Comparison of ENCODE assay signal across 24 mouse cellular contexts in genomic region chr8:91176176-91176575, GRCm38 (mm10). TPM values are rescaled to one million over a fixed set of nuclear protein-coding genes. Genes with fewer than 3 reads are reported as not detected.
A peak's percentile ranks its signal among the peaks of the same experiment; 100 is the strongest.
DNase-seq lines count a peak whose midpoint lies in the region; ATAC-seq and TF ChIP-seq lines count a peak whose summit lies in the region.
"Had no signal": no experiment of that assay in that cellular context is flagged by ENCODE, and none has a peak within 500 bp of the region (broad histone marks: within the 10 kb centered on the region; RNA-seq: fewer than 3 reads in every experiment).

No protein-coding gene starts in this region.

- no peaks in the 10 kb centered on the region for H3K27me3 ChIP-seq in liver, postnatal 0 days (ENCODE audit: insufficient read depth, low read length)
- H3K27me3 ChIP-seq in liver, embryonic 11.5 days (replicated peaks; ENCODE audit: control insufficient read depth, insufficient read depth, low read length), result no peaks in the 10 kb centered on the region
- H3K27me3 ChIP-seq in midbrain, embryonic 14.5 days (ENCODE audit: control insufficient read depth, insufficient read depth, low read length), result no peaks in the 10 kb centered on the region
- H3K27me3 ChIP-seq: forebrain, embryonic 13.5 days; midbrain, embryonic 15.5 days; neural tube, embryonic 15.5 days had no signal

- DNase-seq in adrenal gland, adult (ENCODE audit: inconsistent age in 2 of 2, low spot score in 1 of 2), result peak; percentile 30 to 63
- no peak for DNase-seq in adrenal gland, adult 8-10 months
- DNase-seq in liver, postnatal 0 days, result no peak
- DNase-seq in liver, embryonic 11.5 days (ENCODE audit: low spot score), result no peak
- no peak for DNase-seq in embryo, embryonic 10 days (ENCODE audit: low spot score)
- no peak for DNase-seq in midbrain, embryonic 14.5 days
- no peak for DNase-seq in left cerebral cortex, postnatal 14 days (ENCODE audit: low spot score in 2 of 2)
- DNase-seq: cerebellum, adult 11-12 months; cerebellum, adult 9-11 months; gastrocnemius, postnatal 10 days; heart, adult 11 months; kidney, adult 11 months; kidney, postnatal 25 days; lung, postnatal 4 days; thymus, adult 2 months; thymus, postnatal 36 days had no signal

- intact Hi-C loops in left cerebral cortex, postnatal 14 days (cut with DNase I), result no loop called here

- H3K4me1 ChIP-seq in liver, postnatal 0 days (ENCODE audit: insufficient read depth), result no peaks in the 10 kb centered on the region
- H3K4me1 ChIP-seq in liver, embryonic 11.5 days (replicated peaks; ENCODE audit: control insufficient read depth, insufficient read depth, low read length), result no peaks in the 10 kb centered on the region
- H3K4me1 ChIP-seq in midbrain, embryonic 14.5 days (ENCODE audit: control insufficient read depth, insufficient read depth, low read length), result peaks cover 8% of the 10 kb centered on the region; the same call in 1 of the 2 replicates

- H3K36me3 ChIP-seq in liver, postnatal 0 days (replicated peaks; ENCODE audit: insufficient read depth, low read length), result no peaks in the 10 kb centered on the region
- no peaks in the 10 kb centered on the region for H3K36me3 ChIP-seq in liver, embryonic 11.5 days (ENCODE audit: control insufficient read depth, insufficient read depth, low read length)
- H3K36me3 ChIP-seq in midbrain, embryonic 14.5 days (ENCODE audit: control insufficient read depth, insufficient read depth, low read length), result no peaks in the 10 kb centered on the region
- H3K36me3 ChIP-seq: G1E; limb, embryonic 12.5 days; midbrain, embryonic 15.5 days; neural tube, embryonic 15.5 days had no signal

- no peaks in the 10 kb centered on the region for H3K9me3 ChIP-seq in liver, postnatal 0 days (ENCODE audit: low read length)
- H3K9me3 ChIP-seq in liver, embryonic 11.5 days (ENCODE audit: control insufficient read depth, low read length), result no peaks in the 10 kb centered on the region
- H3K9me3 ChIP-seq in midbrain, embryonic 14.5 days (ENCODE audit: control insufficient read depth, low read length), result no peaks in the 10 kb centered on the region
- H3K9me3 ChIP-seq: forebrain, embryonic 13.5 days; G1E; limb, embryonic 12.5 days; midbrain, embryonic 15.5 days; neural tube, embryonic 15.5 days had no signal

- TF ChIP-seq EP300 in liver, postnatal 0 days (IDR thresholded peaks at IDR 0.05; ENCODE audit: low read depth), result no peak

- H3K9ac ChIP-seq in liver, postnatal 0 days (replicated peaks), result no peak overlapping the region
- H3K9ac ChIP-seq in liver, embryonic 11.5 days (ENCODE audit: low read depth, low read length), result no peak overlapping the region
- H3K9ac ChIP-seq in midbrain, embryonic 14.5 days (replicated peaks; ENCODE audit: low read length), result no peak overlapping the region
- H3K9ac ChIP-seq: forebrain, embryonic 13.5 days; hindbrain, embryonic 14.5 days; limb, embryonic 12.5 days; midbrain, embryonic 15.5 days; neural tube, embryonic 15.5 days had no signal

- no peak overlapping the region for H3K4me3 ChIP-seq in liver, postnatal 0 days (ENCODE audit: low read depth, low read length)
- no peak overlapping the region for H3K4me3 ChIP-seq in liver, embryonic 11.5 days (ENCODE audit: low read depth, low read length)
- no peak overlapping the region for H3K4me3 ChIP-seq in midbrain, embryonic 14.5 days (replicated peaks; ENCODE audit: low read depth, low read length)
- H3K4me3 ChIP-seq: forebrain, embryonic 13.5 days; limb, embryonic 12.5 days; midbrain, embryonic 15.5 days; neural tube, embryonic 15.5 days had no signal

- WGBS in liver, postnatal 0 days (ENCODE audit: insufficient replicate concordance), result 52% methylated on average over 14 of the region's 14 CpGs
- 60% methylated on average over 14 of the region's 14 CpGs for WGBS in liver, embryonic 11.5 days
- WGBS in midbrain, embryonic 14.5 days, result 71% methylated on average over 14 of the region's 14 CpGs

- no peak overlapping the region for H3K27ac ChIP-seq in liver, postnatal 0 days (ENCODE audit: low read depth)
- no peak overlapping the region for H3K27ac ChIP-seq in liver, embryonic 11.5 days (ENCODE audit: low read depth, low read length)
- H3K27ac ChIP-seq in midbrain, embryonic 14.5 days (replicated peaks; ENCODE audit: low read depth, low read length), result no peak overlapping the region
- H3K27ac ChIP-seq: forebrain, embryonic 13.5 days; hindbrain, embryonic 14.5 days; limb, embryonic 12.5 days; midbrain, embryonic 15.5 days; neural tube, embryonic 15.5 days had no signal

- 0 out of 2 replicates have a peak, but pooled peaks have one; percentile 15 for ATAC-seq in liver, postnatal 0 days
- ATAC-seq in liver, embryonic 11.5 days (replicated peaks; ENCODE audit: low FRiP score), result no peak
- peak; percentile 75 for ATAC-seq in common myeloid progenitor, adult 5-6 weeks (replicated peaks; ENCODE audit: low read depth, poor library complexity, severe bottlenecking)
- ATAC-seq in midbrain, embryonic 14.5 days (ENCODE audit: low FRiP score, low TSS enrichment), result no peak
- ATAC-seq: forebrain, embryonic 13.5 days; midbrain, embryonic 15.5 days had no signal

- 0 out of 2 replicates have a peak overlapping the region, but pooled peaks have one; percentile 29 for H3K4me2 ChIP-seq in liver, postnatal 0 days (ENCODE audit: low read depth, low read length)
- H3K4me2 ChIP-seq in liver, embryonic 11.5 days, result no peak overlapping the region
- no peak overlapping the region for H3K4me2 ChIP-seq in midbrain, embryonic 14.5 days (ENCODE audit: low read length)
- H3K4me2 ChIP-seq: forebrain, embryonic 13.5 days; heart, embryonic 11.5 days; hindbrain, embryonic 14.5 days; limb, embryonic 12.5 days; midbrain, embryonic 15.5 days; neural tube, embryonic 15.5 days had no signal

- TF ChIP-seq CTCF in liver, postnatal 0 days (IDR thresholded peaks at IDR 0.05; ENCODE audit: low read depth), result no peak

RNA-seq across cellular contexts. Expression of gene Aktip, which starts 23.6 kb away (rescaled TPM):
- total RNA-seq in adrenal gland, adult 8-10 months (2022), result 10 to 100 TPM; 43.1 to 58.7 (median 48.4) TPM
- 7.7 and 8.1 TPM in 2 replicates for polyA plus RNA-seq in liver, postnatal 0 days (2015; fragmentation: Nextera tagmentation; extraction: Ambion mirVana)
- 19.3 and 20.0 TPM in 2 replicates for polyA plus RNA-seq in liver, embryonic 11.5 days (2014; fragmentation: Nextera tagmentation; extraction: Ambion mirVana)
- total RNA-seq in common myeloid progenitor, adult 5-6 weeks (2017), result 11.4 and 14.8 TPM in 2 replicates
- 131 and 143 TPM in 2 replicates for polyA plus RNA-seq in midbrain, embryonic 14.5 days (2014; fragmentation: Nextera tagmentation; extraction: Ambion mirVana)
- total RNA-seq in left cerebral cortex, postnatal 14 days (2021), result 10 to 100 TPM; 67.4 to 70.3 TPM

Comparison
In these comparisons a context has a peak if more than half of its experiments do, and no peak if none do; other contexts are left out.
1. DNase-seq: peak in adrenal gland, adult (2 of 2); none in adrenal gland, adult 8-10 months (single experiment), liver, postnatal 0 days (single experiment), liver, embryonic 11.5 days (single experiment), embryo, embryonic 10 days (single experiment), midbrain, embryonic 14.5 days (single experiment) and left cerebral cortex, postnatal 14 days (0 of 2).
2. ATAC-seq: peak in liver, postnatal 0 days (single experiment) and common myeloid progenitor, adult 5-6 weeks (single experiment); none in liver, embryonic 11.5 days (single experiment) and midbrain, embryonic 14.5 days (single experiment).